Mouse (Mus musculus) liver, embryonic 11.5 days (tissue): ENCODE results near the gene Pla2g4f. TPM values are rescaled to one million over a fixed set of nuclear protein-coding genes. Genes with fewer than 3 reads are reported as not detected.

ENCODE experiments used
- ATAC-seq: fragments of 200-750 bp; cut with Nextera tagmentation; replicated peaks from 2 replicates; pipeline ENCODE4 v1.8.0; 2017; ENCODE audit warnings: moderate number of reproducible peaks, mild to moderate bottlenecking, moderate TSS enrichment, moderate library complexity; ENCODE audit not compliant: low FRiP score
- DNase-seq: peaks from one replicate; pipeline ENCODE4 v3.0.0-alpha.2; 2017; ENCODE audit warnings: low spot score
- H3K27ac ChIP-seq: fragments of 300-500 bp; sonication (generic); 2 replicates; pipeline ENCODE4 v1.5.1; 2014; ENCODE audit warnings: mild to moderate bottlenecking, low read depth, low read length, control low read depth
- H3K27me3 ChIP-seq: fragments of 300-500 bp; sonication (generic); replicated peaks from 2 replicates; pipeline ENCODE4 v1.6.1; 2014; ENCODE audit warnings: low read length, mixed read lengths; ENCODE audit not compliant: control insufficient read depth, insufficient read depth
- H3K36me3 ChIP-seq: fragments of 300-500 bp; sonication (generic); 2 replicates; pipeline ENCODE4 v1.6.1; 2014; ENCODE audit warnings: mild to moderate bottlenecking, low read length, moderate library complexity, mixed read lengths; ENCODE audit not compliant: control insufficient read depth, insufficient read depth
- H3K4me1 ChIP-seq: fragments of 300-500 bp; sonication (generic); replicated peaks from 2 replicates; pipeline ENCODE4 v1.6.1; 2014; ENCODE audit warnings: low read length, mixed read lengths; ENCODE audit not compliant: control insufficient read depth, insufficient read depth
- H3K4me2 ChIP-seq: fragments of 300-500 bp; sonication (generic); 2 replicates; pipeline ENCODE4 v1.6.1; 2014; ENCODE audit warnings: mild to moderate bottlenecking, control low read depth, moderate library complexity
- H3K4me3 ChIP-seq: fragments of 300-500 bp; sonication (generic); 2 replicates; pipeline ENCODE4 v1.5.1; 2014; ENCODE audit warnings: low read depth, low read length, control low read depth
- H3K9ac ChIP-seq: fragments of 300-500 bp; sonication (generic); 2 replicates; pipeline ENCODE4 v1.6.1; 2014; ENCODE audit warnings: low read depth, low read length, control low read depth
- H3K9me3 ChIP-seq: fragments of 300-500 bp; sonication (generic); 2 replicates; pipeline ENCODE4 v1.6.1; 2016; ENCODE audit warnings: low read length, inconsistent platforms, mixed read lengths; ENCODE audit not compliant: control insufficient read depth
- WGBS: fragments of 180-500 bp; shearing (Covaris S2); extraction: QIAGEN DNeasy Blood & Tissue Kit; methylation state at CpG from one replicate; pipeline ENCODE4 v1.1.7; 2014; 5-methylcytosine and 5-hydroxymethylcytosine counted together
- polyA plus RNA-seq: library from polyadenylated mRNA; unstranded; fragments of >200 nt; fragmentation: Nextera tagmentation; extraction: Ambion mirVana; gene quantifications from 2 replicates; pipeline ENCODE4 v1.2.1, GENCODE M21; 2014

Pla2g4f gene
- polyA plus RNA-seq, 1 experiment from 2014 or later, result 0.10 TPM

DNA sequence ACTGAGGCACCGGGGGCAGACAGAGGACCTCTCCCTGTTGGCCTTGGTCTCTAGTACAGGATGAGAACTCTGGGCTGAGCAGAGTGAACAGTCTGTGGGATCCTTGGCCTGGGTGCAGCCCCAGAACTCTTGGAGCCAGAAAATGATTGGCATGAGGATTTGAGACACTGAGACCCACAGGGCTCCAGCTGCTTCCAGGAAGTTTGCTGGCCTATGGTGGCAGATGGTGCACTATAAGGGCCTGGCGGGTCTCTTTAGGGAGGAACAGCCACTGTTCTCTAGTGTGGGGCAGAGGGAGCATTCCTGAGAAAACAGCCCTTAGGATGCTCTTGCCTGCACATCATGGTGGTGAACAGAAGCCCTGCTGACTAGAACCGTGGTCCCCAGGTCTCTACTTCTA lies 25.6 kb downstream of the Pla2g4f start:
- Histone ChIP-seq H3K36me3 (no peaks in the 10 kb centered on the region), H3K27me3 (no peaks in the 10 kb centered on the region), H3K4me1 (no peaks in the 10 kb centered on the region), H3K4me3 (no peak overlapping the region), H3K9me3 (no peaks in the 10 kb centered on the region), H3K27ac (no peak overlapping the region), H3K9ac (no peak overlapping the region), H3K4me2 (no peak overlapping the region)
- WGBS, result 73% methylated on average over 3 of the region's 3 CpGs
- ATAC-seq, result no peak
- no peak for DNase-seq

DNA sequence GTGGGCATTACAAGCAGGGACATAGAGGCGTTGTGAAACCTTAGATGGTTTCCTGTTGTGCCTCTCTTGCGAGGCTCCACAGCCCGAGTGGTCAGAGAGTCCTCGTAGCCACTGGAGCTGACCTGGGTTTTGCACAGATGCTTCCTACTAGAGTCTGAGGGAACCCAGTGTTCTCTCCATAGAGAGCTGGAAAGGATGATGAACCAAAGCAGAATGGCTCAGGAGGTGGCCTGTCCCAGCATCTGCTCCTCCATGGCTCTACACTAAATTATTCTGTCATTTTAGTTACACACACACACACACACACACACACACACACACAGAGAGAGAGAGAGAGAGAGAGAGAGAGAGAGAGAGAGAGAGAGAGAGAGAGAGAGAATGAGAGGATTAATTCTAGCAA lies 28.3 kb downstream of the Pla2g4f start:
- Histone ChIP-seq H3K4me3 (no peak overlapping the region), H3K27ac (no peak overlapping the region), H3K36me3 (no peaks in the 10 kb centered on the region), H3K4me1 (no peaks in the 10 kb centered on the region), H3K9me3 (no peaks in the 10 kb centered on the region), H3K27me3 (no peaks in the 10 kb centered on the region), H3K4me2 (no peak overlapping the region), H3K9ac (no peak overlapping the region)
- 62% methylated on average over 4 of the region's 4 CpGs for WGBS
- no peak for ATAC-seq
- DNase-seq, result no peak

DNA sequence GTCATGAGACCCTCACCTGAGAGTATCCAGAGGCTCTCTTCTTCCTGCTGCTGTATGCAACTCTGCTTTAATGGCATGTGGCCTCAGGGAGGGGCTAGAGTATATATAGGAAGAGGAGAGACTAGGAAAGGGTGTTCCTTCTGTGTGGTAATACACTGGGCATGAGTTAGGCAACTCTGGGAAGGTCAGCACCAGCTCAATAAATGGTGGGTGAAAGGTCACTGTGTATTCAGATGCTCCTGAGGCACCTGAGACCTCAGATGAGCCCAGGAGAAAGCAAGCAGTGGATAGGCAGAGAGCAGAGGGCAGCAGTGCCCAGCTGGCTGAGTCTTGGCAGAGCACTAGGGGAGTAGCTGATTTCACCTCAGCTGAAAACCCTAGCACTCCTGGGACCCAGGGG lies 29.3 kb downstream of the Pla2g4f start:
- Histone ChIP-seq H3K4me1 (no peaks in the 10 kb centered on the region), H3K36me3 (no peaks in the 10 kb centered on the region), H3K27me3 (no peaks in the 10 kb centered on the region), H3K9me3 (no peaks in the 10 kb centered on the region), H3K27ac (no peak overlapping the region), H3K9ac (no peak overlapping the region), H3K4me2 (no peak overlapping the region), H3K4me3 (no peak overlapping the region)
- ATAC-seq, result no peak
- no peak for DNase-seq

DNA sequence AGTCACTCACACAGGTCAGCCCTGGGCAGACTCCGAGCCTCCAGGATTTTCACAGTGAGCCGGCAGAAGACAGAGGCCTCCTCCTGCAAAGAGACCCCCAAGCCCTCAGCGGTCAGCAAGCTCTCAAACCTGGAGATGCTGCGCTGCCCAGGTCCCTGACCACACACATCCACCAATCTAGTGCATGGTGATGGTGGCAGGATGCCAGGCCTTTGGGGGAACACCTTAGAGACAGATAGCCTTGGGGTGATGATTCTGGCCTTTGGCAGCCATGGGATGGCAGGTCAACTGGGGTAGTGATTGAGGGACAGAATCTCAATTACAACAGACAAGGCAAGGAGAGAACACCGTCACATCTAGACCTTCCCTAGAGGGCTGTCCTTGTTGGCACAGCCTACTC lies 29.9 kb downstream of the Pla2g4f start:
- ATAC-seq (no peak), DNase-seq (no peak)
- Histone ChIP-seq H3K27ac (no peak overlapping the region), H3K9ac (no peak overlapping the region), H3K4me1 (no peaks in the 10 kb centered on the region), H3K4me3 (no peak overlapping the region), H3K9me3 (no peaks in the 10 kb centered on the region), H3K27me3 (no peaks in the 10 kb centered on the region), H3K36me3 (no peaks in the 10 kb centered on the region), H3K4me2 (no peak overlapping the region)
- 72% methylated on average over 5 of the region's 5 CpGs for WGBS

DNA sequence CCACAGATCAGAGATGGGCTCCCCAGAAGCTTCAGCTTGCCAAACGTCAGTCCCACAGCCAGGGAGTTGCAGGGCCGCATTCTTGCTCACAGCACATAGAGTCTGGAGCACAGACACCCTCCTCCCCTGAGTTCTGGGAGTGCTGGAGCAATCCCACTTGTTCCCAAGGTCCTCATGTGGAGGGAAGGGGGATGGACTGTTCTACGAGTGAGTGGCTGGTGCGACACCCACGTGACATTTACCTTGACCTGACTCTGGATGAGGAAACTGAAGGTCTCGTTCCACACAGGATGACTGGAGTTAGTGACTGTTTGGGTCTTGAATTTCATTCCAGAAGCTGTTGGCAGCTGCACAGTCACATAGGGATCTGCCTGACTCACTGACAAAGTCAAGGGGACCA lies 30.4 kb downstream of the Pla2g4f start:
- Histone ChIP-seq H3K9me3 (no peaks in the 10 kb centered on the region), H3K9ac (no peak overlapping the region), H3K4me2 (no peak overlapping the region), H3K4me3 (no peak overlapping the region), H3K4me1 (no peaks in the 10 kb centered on the region), H3K27me3 (no peaks in the 10 kb centered on the region), H3K27ac (no peak overlapping the region), H3K36me3 (no peaks in the 10 kb centered on the region)
- ATAC-seq (no peak), DNase-seq (no peak)
- WGBS, result 48% methylated on average over 6 of the region's 6 CpGs

DNA sequence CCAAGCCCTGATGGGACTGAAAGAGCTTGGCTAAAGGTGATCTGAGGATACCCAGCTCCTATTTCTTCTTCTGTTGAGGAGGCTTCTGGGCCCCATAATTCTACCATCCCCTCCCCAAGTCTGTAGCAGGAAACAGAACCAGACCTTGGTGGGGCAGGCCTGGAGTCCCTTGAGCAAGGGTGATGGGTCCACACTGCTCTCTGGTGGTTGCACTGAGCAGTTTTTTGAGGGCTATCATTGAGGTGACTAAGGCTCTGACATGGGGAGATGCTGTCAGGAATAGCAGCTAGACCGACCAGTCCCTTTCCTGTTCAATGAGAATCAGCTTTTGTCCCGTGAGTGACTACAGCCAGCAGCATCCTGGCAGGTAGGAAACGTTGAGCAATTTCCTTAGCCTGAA lies 32.7 kb downstream of the Pla2g4f start:
- DNase-seq (no peak), ATAC-seq (no peak)
- WGBS, result 52% methylated on average over 3 of the region's 3 CpGs
- no peak overlapping the region for H3K9ac ChIP-seq
- no peaks in the 10 kb centered on the region for H3K4me1 ChIP-seq
- H3K9me3 ChIP-seq, result no peaks in the 10 kb centered on the region
- H3K27me3 ChIP-seq, result no peaks in the 10 kb centered on the region
- no peak overlapping the region for H3K4me3 ChIP-seq
- no peak overlapping the region for H3K4me2 ChIP-seq
- H3K27ac ChIP-seq, result no peak overlapping the region
- no peaks in the 10 kb centered on the region for H3K36me3 ChIP-seq

DNA sequence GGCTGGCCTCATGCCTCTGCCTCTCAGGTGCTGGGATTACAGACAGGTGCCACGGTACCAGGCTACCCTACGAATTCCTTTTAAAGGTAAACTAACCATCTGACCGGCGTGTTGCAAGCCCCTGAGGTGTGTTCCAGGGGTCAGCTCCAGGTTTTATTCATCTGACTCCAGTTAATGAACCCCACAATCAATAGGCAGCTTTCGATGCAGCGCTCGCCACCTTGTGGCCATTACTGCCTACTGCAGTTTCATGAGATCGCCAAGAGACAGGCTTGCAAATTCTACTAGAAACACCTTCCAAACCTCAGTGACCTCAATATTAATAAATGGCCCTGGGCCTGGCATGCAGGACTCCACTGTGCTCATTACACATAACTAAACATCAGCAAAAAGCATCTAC lies 34.0 kb downstream of the Pla2g4f start:
- no peaks in the 10 kb centered on the region for H3K9me3 ChIP-seq
- no peaks in the 10 kb centered on the region for H3K27me3 ChIP-seq
- no peak overlapping the region for H3K4me3 ChIP-seq
- no peak overlapping the region for H3K4me2 ChIP-seq
- no peak overlapping the region for H3K27ac ChIP-seq
- H3K4me1 ChIP-seq, result no peaks in the 10 kb centered on the region
- WGBS, result 18% methylated on average over 8 of the region's 8 CpGs
- H3K36me3 ChIP-seq, result no peaks in the 10 kb centered on the region
- H3K9ac ChIP-seq, result no peak overlapping the region
- peak; percentile 46 for DNase-seq
- no peak for ATAC-seq

DNA sequence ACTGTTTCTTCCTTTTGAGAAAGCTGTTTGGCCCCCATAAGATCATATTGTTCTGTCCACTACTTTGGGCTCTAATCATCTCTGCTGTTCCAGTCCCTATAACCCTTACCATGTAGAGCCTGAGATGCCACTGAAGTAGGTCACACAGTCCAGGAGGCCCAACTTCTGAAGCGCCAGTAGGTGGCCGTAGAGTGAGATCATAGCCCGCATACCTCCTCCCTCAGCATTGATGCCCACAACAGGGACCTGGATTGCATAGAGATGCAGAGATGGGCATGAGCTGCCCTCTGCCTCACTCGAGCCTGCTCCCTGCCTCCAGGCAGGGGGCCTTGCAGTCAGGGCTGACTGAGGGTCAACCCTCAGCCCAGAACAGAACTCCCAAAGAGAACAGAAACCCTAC lies 37.0 kb downstream of the Pla2g4f start:
- no peak overlapping the region for H3K4me2 ChIP-seq
- no peaks in the 10 kb centered on the region for H3K27me3 ChIP-seq
- H3K27ac ChIP-seq, result no peak overlapping the region
- 73% methylated on average over 4 of the region's 4 CpGs for WGBS
- no peak for DNase-seq
- H3K36me3 ChIP-seq, result no peaks in the 10 kb centered on the region
- no peak for ATAC-seq
- no peaks in the 10 kb centered on the region for H3K4me1 ChIP-seq
- no peak overlapping the region for H3K4me3 ChIP-seq
- no peaks in the 10 kb centered on the region for H3K9me3 ChIP-seq
- no peak overlapping the region for H3K9ac ChIP-seq

DNA sequence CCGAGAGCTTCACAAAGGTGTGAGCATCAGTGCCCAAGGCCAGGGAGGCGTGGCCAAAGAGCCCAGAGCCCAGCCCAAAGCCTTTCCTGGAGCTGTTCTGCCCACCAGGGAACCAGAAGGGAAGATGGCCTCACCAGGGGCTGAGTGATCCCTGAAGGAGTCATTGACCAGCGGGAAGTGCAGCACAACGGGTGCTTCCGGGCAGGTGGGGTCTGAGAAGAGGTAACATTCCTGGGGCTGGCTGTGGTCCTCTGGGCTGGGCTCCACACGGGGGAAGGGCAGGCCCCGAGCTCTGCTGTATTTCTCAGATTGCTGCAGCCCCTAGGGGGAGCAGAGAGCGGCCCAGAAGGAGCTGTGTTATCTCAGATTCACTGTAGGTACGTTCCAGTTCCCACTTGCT lies 45.3 kb downstream of the Pla2g4f start:
- Histone ChIP-seq H3K27ac (no peak overlapping the region), H3K4me3 (no peak overlapping the region), H3K9ac (no peak overlapping the region), H3K27me3 (peaks cover 2% of the 10 kb centered on the region; the same call in 1 of the 2 replicates), H3K4me2 (peak overlapping the region; percentile 38), H3K36me3 (no peaks in the 10 kb centered on the region), H3K4me1 (no peaks in the 10 kb centered on the region), H3K9me3 (no peaks in the 10 kb centered on the region)
- ATAC-seq (no peak), DNase-seq (no peak)
- WGBS, result 4% methylated on average over 9 of the region's 9 CpGs
